Mouse (Mus musculus): ENCODE results near the gene Lmln.
"Not testable (repeated sequence)": the region's sequence is repeated elsewhere in the genome, so short reads cannot be mapped to it uniquely, and the experiment has no call there.

The Lmln gene

GRCm38 (mm10) chr16:33062024-33062681, at the start of gene Lmln:
Lmln (plus strand) TSS chr16:33062521.
- DNase-seq = peak; percentile 91 to 98

- peak; percentile 39 to 69 for DNase-seq
These were observed 48.5 kb upstream of the Lmln start for GRCm38 (mm10) chr16:33013801-33014200.

GRCm38 (mm10) chr16:33014921-33015320, 47.4 kb upstream of the Lmln start:
- DNase-seq = peak; percentile 48 to 82

GRCm38 (mm10) chr16:33015396-33015907, 46.9 kb upstream of the Lmln start:
- no peak for DNase-seq

- DNase-seq = no peak
These were observed 46.3 kb upstream of the Lmln start for GRCm38 (mm10) chr16:33015986-33016385.

GRCm38 (mm10) chr16:33017677-33018349, 44.5 kb upstream of the Lmln start:
- no peak for DNase-seq

- DNase-seq = peak; percentile 58 to 86
These were observed 43.1 kb upstream of the Lmln start for GRCm38 (mm10) chr16:33019117-33019770.

GRCm38 (mm10) chr16:33021381-33021780, 40.9 kb upstream of the Lmln start:
- peak; percentile 46 to 62 for DNase-seq

GRCm38 (mm10) chr16:33023750-33024149, 38.6 kb upstream of the Lmln start:
- DNase-seq = peak; percentile 90 to 93

GRCm38 (mm10) chr16:33024456-33025104, 37.7 kb upstream of the Lmln start:
- DNase-seq = no peak

GRCm38 (mm10) chr16:33026357-33026756, 36.0 kb upstream of the Lmln start:
- DNase-seq = no peak

GRCm38 (mm10) chr16:33036006-33036405, 26.3 kb upstream of the Lmln start:
- no peak for DNase-seq

GRCm38 (mm10) chr16:33042682-33043081, 19.6 kb upstream of the Lmln start:
- DNase-seq = no peak

GRCm38 (mm10) chr16:33043268-33043667, 19.1 kb upstream of the Lmln start:
- no peak for DNase-seq

- no peak for DNase-seq
These were observed 14.3 kb upstream of the Lmln start for GRCm38 (mm10) chr16:33048004-33048403.

GRCm38 (mm10) chr16:33048686-33049085, 13.6 kb upstream of the Lmln start:
- no peak for DNase-seq

GRCm38 (mm10) chr16:33049809-33050208, 12.5 kb upstream of the Lmln start:
- DNase-seq = no peak

- DNase-seq = no peak
These were observed 9.2 kb upstream of the Lmln start for GRCm38 (mm10) chr16:33053141-33053540.

- not testable (repeated sequence) for DNase-seq
These were observed 7.4 kb upstream of the Lmln start for GRCm38 (mm10) chr16:33054927-33055326.

- DNase-seq = no peak
These were observed 6.7 kb upstream of the Lmln start for GRCm38 (mm10) chr16:33055655-33056054.

GRCm38 (mm10) chr16:33056095-33056785, 6.1 kb upstream of the Lmln start, which contains the start of the genes Iqcg and Rpl35a:
Iqcg (minus strand) TSS chr16:33056218.
Rpl35a (plus strand) TSS chr16:33056453.
- peak; percentile 92 to 94 for DNase-seq

GRCm38 (mm10) chr16:33056786-33057185, 5.5 kb upstream of the Lmln start:
- DNase-seq = peak; percentile 34 to 68
